Mouse (Mus musculus): ENCODE data around the gene Gm45618. TPM values are rescaled to one million over a fixed set of nuclear protein-coding genes. Genes with fewer than 3 reads are reported as not detected.

The Gm45618 gene
- polyA plus RNA-seq, 1 experiment from 2014 or later = not detected

DNA sequence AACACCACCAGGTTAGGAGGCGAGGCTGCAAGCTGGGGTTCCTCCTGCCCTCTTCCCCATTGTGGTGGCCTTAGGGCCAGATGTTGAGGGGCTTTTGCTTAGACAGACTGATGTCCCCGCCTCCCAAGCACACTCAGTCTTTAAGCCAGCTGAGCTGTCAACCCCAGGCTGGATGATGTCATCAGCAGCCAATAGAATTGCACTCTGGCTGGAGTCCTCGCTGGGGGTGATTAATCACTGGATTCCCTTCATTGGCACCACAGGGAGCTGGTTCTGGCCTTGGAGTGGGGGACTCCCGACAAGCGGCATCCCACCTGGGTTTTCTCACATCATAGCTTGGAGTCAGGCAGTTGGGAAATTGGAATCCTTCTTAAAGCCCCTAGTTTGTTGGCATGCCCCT is 31.6 kb downstream of the Gm45618 start:
- Histone ChIP-seq H3K9me3 (ENCODE audit: control insufficient read depth, low read length) (no peaks in the 10 kb centered on the region), H3K27ac (ENCODE audit: low read depth, low read length) (no peak overlapping the region), H3K36me3 (ENCODE audit: control insufficient read depth, insufficient read depth, low read length) (no peaks in the 10 kb centered on the region), H3K9ac (ENCODE audit: low read depth, low read length) (no peak overlapping the region), H3K4me1 (ENCODE audit: control insufficient read depth, insufficient read depth, low read length) (0 out of 2 replicates have a peak, but pooled peaks cover 4% of the 10 kb centered on the region), H3K4me2 (replicated peaks; ENCODE audit: low read depth, low read length) (no peak overlapping the region), H3K4me3 (ENCODE audit: low read length) (no peak overlapping the region), H3K27me3 (ENCODE audit: control insufficient read depth, insufficient read depth, low read length) (peaks cover 26% of the 10 kb centered on the region)
- WGBS = 4% methylated on average over 5 of the region's 5 CpGs
- peak; percentile 73 for ATAC-seq (ENCODE audit: low FRiP score, low TSS enrichment)

DNA sequence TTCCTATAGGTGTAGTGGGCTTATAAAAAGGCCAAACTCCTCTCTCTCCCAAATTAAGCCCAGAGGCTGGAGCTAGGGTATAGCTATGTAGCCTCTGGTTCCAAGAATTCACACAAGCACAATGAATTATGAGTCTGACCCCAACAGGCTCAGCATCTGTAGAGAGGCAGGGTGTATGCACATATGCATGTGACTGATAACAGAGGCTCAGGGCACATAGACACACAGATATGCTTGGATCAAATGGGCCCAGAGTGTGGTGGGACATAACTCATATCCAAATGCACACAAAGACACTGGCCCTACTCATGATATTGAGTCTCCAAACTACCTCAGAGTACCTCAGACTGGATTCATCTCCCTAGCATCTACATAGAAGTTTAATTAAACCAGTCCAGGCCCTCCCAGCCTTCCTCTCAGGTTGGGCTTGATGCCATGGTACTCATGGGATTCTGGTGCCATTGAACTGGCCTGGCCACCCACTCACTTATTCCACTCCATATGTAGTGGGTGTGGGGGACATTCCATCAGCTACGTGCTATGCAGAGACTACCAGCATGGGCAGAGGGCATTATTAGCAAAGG is 33.4 kb downstream of the Gm45618 start:
- Histone ChIP-seq H3K27me3 (ENCODE audit: control insufficient read depth, insufficient read depth, low read length) (peaks cover 37% of the 10 kb centered on the region), H3K36me3 (ENCODE audit: control insufficient read depth, insufficient read depth, low read length) (no peaks in the 10 kb centered on the region), H3K4me2 (replicated peaks; ENCODE audit: low read depth, low read length) (no peak overlapping the region), H3K9me3 (ENCODE audit: control insufficient read depth, low read length) (no peaks in the 10 kb centered on the region), H3K27ac (ENCODE audit: low read depth, low read length) (no peak overlapping the region), H3K4me3 (ENCODE audit: low read length) (no peak overlapping the region), H3K4me1 (ENCODE audit: control insufficient read depth, insufficient read depth, low read length) (0 out of 2 replicates have a peak, but pooled peaks cover 4% of the 10 kb centered on the region), H3K9ac (ENCODE audit: low read depth, low read length) (no peak overlapping the region)
- ATAC-seq (ENCODE audit: low FRiP score, low TSS enrichment) = no peak
- WGBS = 88% methylated on average over 1 of the region's 1 CpGs

DNA sequence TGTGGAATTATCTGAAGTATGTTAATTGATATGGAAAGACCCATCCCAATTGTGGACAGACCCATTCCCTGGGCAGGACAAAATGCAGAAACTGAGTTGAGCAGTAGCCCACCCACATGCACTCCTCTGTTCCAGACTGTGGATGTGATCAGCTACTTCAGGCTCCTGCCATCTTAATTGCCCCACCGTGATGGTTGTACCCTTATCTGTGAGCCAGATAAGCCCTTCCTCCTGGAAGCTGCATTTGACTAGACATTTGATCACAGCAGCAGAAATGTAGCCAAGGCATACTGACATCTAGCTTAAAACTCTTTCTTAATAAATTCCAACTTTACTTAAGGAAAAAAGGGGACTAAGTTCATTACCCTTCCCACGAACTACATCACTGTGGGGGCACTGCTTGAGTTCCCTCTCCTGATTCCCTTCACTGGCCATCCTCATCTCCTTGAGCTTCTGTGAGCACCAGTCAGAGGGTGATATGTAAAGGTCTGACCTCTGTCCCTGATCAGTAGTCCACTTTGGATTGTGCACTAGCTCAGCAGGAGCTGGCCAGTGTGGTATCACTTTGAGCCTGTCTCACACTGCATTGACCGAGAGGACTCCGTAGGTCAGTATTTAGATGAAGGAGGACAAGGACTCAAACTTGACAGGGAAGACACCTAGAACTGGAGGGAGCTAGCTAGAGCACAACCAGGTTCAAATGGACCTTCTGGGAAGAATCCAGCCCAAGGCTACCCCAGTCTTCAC is 34.2 kb downstream of the Gm45618 start:
- H3K4me1 ChIP-seq (ENCODE audit: control insufficient read depth, insufficient read depth, low read length) = 0 out of 2 replicates have a peak, but pooled peaks cover 4% of the 10 kb centered on the region
- WGBS = 88% methylated on average over 4 of the region's 4 CpGs
- H3K4me2 ChIP-seq (replicated peaks; ENCODE audit: low read depth, low read length) = no peak overlapping the region
- no peak overlapping the region for H3K9ac ChIP-seq (ENCODE audit: low read depth, low read length)
- peaks cover 36% of the 10 kb centered on the region for H3K27me3 ChIP-seq (ENCODE audit: control insufficient read depth, insufficient read depth, low read length)
- no peak overlapping the region for H3K27ac ChIP-seq (ENCODE audit: low read depth, low read length)
- ATAC-seq (ENCODE audit: low FRiP score, low TSS enrichment) = no peak
- H3K4me3 ChIP-seq (ENCODE audit: low read length) = no peak overlapping the region
- H3K9me3 ChIP-seq (ENCODE audit: control insufficient read depth, low read length) = no peaks in the 10 kb centered on the region
- no peaks in the 10 kb centered on the region for H3K36me3 ChIP-seq (ENCODE audit: control insufficient read depth, insufficient read depth, low read length)

DNA sequence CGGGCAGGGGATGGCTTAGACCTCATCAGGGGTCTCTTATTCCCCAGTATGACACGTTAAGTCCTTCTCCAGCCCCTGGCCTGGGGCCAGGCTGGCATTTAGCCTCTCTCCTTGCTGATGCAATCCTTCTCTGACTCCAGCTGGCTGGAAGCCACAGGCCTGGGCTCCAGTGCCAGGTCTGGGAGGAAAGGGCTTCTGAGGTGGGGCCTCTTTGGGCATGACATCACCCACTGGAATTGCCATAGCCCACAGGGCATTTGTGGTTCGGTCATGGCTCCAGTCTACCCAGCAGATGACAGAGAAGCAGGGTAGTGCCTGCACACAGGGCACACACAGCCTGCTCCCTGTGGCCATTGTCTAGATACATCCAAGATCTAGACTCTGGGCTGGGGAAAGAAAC is 35.7 kb downstream of the Gm45618 start:
- Histone ChIP-seq H3K4me1 (ENCODE audit: control insufficient read depth, insufficient read depth, low read length) (0 out of 2 replicates have a peak, but pooled peaks cover 4% of the 10 kb centered on the region), H3K27ac (ENCODE audit: low read depth, low read length) (no peak overlapping the region), H3K4me3 (ENCODE audit: low read length) (no peak overlapping the region), H3K27me3 (ENCODE audit: control insufficient read depth, insufficient read depth, low read length) (peaks cover 45% of the 10 kb centered on the region), H3K4me2 (replicated peaks; ENCODE audit: low read depth, low read length) (no peak overlapping the region), H3K36me3 (ENCODE audit: control insufficient read depth, insufficient read depth, low read length) (no peaks in the 10 kb centered on the region), H3K9me3 (ENCODE audit: control insufficient read depth, low read length) (no peaks in the 10 kb centered on the region), H3K9ac (ENCODE audit: low read depth, low read length) (no peak overlapping the region)
- no peak for ATAC-seq (ENCODE audit: low FRiP score, low TSS enrichment)
- WGBS = 52% methylated on average over 3 of the region's 3 CpGs

DNA sequence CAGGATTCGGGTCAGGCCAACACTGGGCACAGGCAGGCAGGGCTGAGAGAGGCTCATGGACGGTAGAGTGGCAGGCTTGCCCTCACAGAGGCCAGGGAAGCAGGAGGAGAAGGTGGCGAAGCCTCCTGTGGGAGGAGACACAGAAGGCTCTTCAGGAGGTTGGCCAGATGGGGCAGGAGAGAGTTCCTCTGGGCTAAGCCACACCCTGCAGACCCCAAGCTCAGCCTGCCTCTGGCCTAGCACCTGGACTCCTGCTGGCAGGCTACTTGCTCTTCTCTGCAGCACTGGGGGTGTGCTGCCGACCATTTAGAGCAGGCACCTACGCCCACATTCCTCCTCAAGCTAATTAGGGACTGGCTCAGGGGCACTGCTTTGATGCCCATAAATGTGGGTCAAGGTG is 36.1 kb downstream of the Gm45618 start:
- Histone ChIP-seq H3K4me3 (ENCODE audit: low read length) (no peak overlapping the region), H3K9me3 (ENCODE audit: control insufficient read depth, low read length) (no peaks in the 10 kb centered on the region), H3K4me1 (ENCODE audit: control insufficient read depth, insufficient read depth, low read length) (0 out of 2 replicates have a peak, but pooled peaks cover 4% of the 10 kb centered on the region), H3K27ac (ENCODE audit: low read depth, low read length) (no peak overlapping the region), H3K27me3 (ENCODE audit: control insufficient read depth, insufficient read depth, low read length) (peaks cover 46% of the 10 kb centered on the region), H3K9ac (ENCODE audit: low read depth, low read length) (no peak overlapping the region), H3K4me2 (replicated peaks; ENCODE audit: low read depth, low read length) (no peak overlapping the region), H3K36me3 (ENCODE audit: control insufficient read depth, insufficient read depth, low read length) (no peaks in the 10 kb centered on the region)
- ATAC-seq (ENCODE audit: low FRiP score, low TSS enrichment) = no peak
- WGBS = 21% methylated on average over 5 of the region's 5 CpGs

DNA sequence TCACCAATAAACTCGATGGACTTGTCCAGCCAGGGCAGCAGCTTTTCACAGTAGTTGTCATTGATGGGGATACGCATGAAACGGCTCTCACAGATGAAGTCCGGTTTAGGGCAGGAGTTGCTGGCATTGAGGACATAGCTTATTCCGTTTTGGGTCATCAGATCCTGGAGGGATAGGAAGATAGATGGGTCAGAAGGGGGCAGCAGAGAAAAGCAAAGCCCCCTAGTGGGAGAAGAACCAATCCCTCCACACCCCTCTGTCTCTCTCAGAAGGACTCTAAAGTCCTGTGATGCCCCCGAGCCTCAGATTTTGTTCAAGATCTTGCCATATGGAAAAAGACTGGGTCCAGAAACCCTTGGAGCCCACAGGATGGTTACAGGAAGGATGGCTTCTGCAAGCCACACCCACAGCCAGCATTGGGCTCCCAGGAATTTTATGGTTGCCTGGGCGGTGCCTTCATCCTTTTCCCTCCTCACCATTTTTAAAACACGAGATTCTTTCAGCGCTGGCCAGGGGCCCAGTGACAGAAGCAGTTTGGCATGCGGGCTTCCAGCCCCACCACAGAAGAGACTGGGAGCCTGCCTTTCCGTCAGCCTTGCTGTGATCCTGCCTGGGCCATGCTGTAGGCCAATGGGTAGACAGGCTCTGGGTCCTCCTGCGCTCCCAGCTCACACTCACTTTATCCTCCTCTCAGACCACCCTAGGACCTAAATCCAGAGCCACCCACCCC is 36.8 kb downstream of the Gm45618 start:
- Histone ChIP-seq H3K4me1 (ENCODE audit: control insufficient read depth, insufficient read depth, low read length) (0 out of 2 replicates have a peak, but pooled peaks cover 2% of the 10 kb centered on the region), H3K9me3 (ENCODE audit: control insufficient read depth, low read length) (no peaks in the 10 kb centered on the region), H3K4me2 (replicated peaks; ENCODE audit: low read depth, low read length) (no peak overlapping the region), H3K27ac (ENCODE audit: low read depth, low read length) (no peak overlapping the region), H3K36me3 (ENCODE audit: control insufficient read depth, insufficient read depth, low read length) (no peaks in the 10 kb centered on the region), H3K9ac (ENCODE audit: low read depth, low read length) (no peak overlapping the region), H3K27me3 (ENCODE audit: control insufficient read depth, insufficient read depth, low read length) (peaks cover 48% of the 10 kb centered on the region), H3K4me3 (ENCODE audit: low read length) (no peak overlapping the region)
- ATAC-seq (ENCODE audit: low FRiP score, low TSS enrichment) = 0 out of 2 replicates have a peak, but pooled peaks have one; percentile 40
- 23% methylated on average over 12 of the region's 12 CpGs for WGBS

DNA sequence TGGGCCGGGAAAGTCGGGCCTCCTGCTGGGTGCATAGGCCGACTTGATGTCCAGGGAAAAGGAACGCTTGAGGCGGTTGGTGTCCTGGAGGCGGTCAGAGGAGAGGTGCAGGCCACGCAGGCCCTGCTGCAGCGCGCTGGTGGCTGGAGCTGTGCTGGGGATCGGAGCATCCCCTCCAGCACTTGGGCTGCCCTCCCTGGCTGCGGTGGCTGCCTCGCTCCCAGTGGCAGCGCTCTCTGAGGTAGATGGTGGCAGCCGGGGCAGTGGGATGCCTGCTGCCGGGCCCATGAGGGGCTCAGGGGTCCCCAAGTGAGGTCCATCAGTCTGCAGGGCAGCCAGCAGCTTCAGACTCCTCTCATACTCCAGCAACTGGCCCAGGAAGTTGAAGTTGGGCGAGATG is 37.9 kb downstream of the Gm45618 start:
- H3K9ac ChIP-seq (ENCODE audit: low read depth, low read length) = peak overlapping the region; percentile 47

DNA sequence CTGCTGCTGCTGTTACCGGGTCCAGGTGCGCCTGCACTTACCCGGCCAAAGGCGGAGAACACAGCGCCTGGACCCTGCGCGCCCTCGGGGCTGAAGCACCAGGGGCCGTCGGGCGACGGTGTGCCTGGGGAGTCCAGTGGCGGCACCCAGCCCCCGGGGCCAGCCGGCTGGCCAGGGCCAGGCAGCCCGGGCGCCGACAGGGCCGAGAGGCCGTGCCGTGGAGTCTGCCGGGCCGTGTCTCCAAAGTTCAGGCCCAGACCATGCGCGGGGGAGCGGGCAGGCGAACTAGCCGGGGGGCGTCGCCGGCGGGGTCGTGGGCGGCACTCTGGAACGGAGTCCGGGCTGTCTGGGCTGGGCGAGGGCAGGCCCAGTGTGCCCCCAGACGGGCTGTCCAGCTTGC is 38.4 kb downstream of the Gm45618 start:
- Histone ChIP-seq H3K9me3 (ENCODE audit: control insufficient read depth, low read length) (no peaks in the 10 kb centered on the region), H3K4me1 (ENCODE audit: control insufficient read depth, insufficient read depth, low read length) (no peaks in the 10 kb centered on the region), H3K27ac (ENCODE audit: low read depth, low read length) (no peak overlapping the region), H3K27me3 (ENCODE audit: control insufficient read depth, insufficient read depth, low read length) (peaks cover 48% of the 10 kb centered on the region), H3K4me3 (ENCODE audit: low read length) (peak overlapping the region; percentile 39), H3K9ac (ENCODE audit: low read depth, low read length) (peak overlapping the region; percentile 47), H3K36me3 (ENCODE audit: control insufficient read depth, insufficient read depth, low read length) (no peaks in the 10 kb centered on the region), H3K4me2 (replicated peaks; ENCODE audit: low read depth, low read length) (peak overlapping the region; percentile 59)
- no peak for ATAC-seq (ENCODE audit: low FRiP score, low TSS enrichment)
- WGBS = 5% methylated on average over 31 of the region's 38 CpGs

More for the DNA sequence above, 37.9 kb downstream of the Gm45618 start:
- Histone ChIP-seq H3K4me2 (replicated peaks; ENCODE audit: low read depth, low read length) (peak overlapping the region; percentile 59), H3K36me3 (ENCODE audit: control insufficient read depth, insufficient read depth, low read length) (no peaks in the 10 kb centered on the region), H3K4me3 (ENCODE audit: low read length) (peak overlapping the region; percentile 39), H3K9me3 (ENCODE audit: control insufficient read depth, low read length) (no peaks in the 10 kb centered on the region), H3K27ac (ENCODE audit: low read depth, low read length) (no peak overlapping the region), H3K4me1 (ENCODE audit: control insufficient read depth, insufficient read depth, low read length) (no peaks in the 10 kb centered on the region), H3K27me3 (ENCODE audit: control insufficient read depth, insufficient read depth, low read length) (peaks cover 48% of the 10 kb centered on the region)
- 27% methylated on average over 16 of the region's 16 CpGs for WGBS
- no peak for ATAC-seq (ENCODE audit: low FRiP score, low TSS enrichment)
